Mouse (Mus musculus) common myeloid progenitor, adult 5-6 weeks (primary cell): ENCODE results near the gene Btbd6. TPM values are rescaled to one million over a fixed set of nuclear protein-coding genes. Genes with fewer than 3 reads are reported as not detected.

Source experiments
- ATAC-seq: replicated peaks from 2 replicates; pipeline ENCODE4 v1.8.0; 2016; ENCODE audit warnings: low read depth, mild to moderate bottlenecking, moderate TSS enrichment, inconsistent platforms; ENCODE audit not compliant: poor library complexity, severe bottlenecking
- total RNA-seq: library from RNA; stranded (forward); fragments of 200-1000, 187-1606 nt; gene quantifications from 2 replicates; pipeline ENCODE4 v1.2.3, GENCODE M21; 2017

Gene Btbd6
- total RNA-seq, 1 experiment from 2014 or later, result 7.4 TPM

DNA sequence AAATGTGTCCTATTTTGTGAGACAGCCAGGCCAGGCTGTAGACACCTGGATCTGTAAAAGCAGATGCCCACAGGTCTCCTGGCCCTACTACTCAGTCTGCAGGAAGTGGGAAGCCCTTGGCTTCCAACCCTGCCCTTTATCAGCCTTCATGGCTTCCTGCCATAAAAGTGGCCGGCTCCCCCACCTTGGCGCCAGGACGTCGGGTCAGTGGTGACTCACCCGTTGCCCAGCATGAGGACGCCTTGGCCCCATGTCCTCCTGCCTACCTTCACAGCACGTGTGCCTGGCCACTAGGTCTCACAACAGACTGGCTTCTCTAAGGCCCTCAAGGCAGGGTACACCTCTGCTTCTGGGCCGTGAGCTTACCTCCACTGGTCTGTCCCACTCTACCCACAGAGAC, 23.8 kb upstream of the Btbd6 start:
- no peak; the same call in 1 of the 2 replicates for ATAC-seq

DNA sequence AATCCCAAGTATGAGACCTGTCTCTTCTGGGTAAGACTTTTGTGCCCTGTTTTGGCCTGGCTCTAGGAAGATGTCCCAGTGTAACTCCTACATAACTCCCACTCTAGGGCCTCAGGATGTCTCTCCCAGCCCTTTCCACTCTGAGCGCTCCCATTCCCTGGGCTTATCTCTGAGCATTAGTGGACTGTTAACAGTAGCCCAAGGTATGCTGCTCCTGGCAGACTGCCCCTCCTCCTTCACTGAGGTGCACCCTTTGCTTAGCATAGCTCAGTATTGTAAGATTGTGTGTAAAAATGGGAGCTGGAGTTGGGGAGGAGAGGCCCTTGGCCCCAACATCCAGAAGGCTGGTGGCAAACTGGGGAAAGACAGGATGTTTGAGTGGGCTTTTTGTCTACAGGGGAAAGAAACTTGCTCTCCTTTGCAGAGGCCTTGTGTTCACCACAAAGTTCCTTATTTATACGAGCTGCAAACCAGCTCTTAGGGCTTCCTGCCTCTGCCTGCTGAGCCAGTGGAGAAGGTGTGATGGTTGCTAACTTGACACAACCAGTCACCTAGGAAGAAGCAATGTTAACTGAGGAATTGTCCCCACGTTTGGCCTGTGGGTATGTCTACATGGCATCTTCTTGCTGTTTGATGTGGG, 23.2 kb upstream of the Btbd6 start:
- ATAC-seq, result no peak

DNA sequence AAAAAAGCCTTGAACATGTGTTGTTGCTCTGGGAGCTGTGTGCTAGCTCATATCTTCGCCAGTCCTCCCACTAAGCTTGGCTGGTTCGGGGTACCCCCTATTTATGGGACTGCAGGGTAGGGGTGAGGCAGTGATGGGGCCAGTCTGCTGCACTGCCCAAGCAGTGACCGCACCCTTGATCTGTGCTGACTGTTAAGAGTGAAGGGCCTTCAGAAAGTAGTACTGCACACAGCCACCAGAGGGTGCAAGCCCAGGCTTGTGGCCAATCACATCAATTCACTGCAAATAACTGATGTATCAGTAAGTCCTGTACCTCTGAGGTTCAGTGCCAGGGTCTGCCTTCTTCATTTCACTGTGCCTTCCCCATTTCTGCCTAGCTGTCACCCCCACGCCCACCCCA, 20.5 kb upstream of the Btbd6 start:
- ATAC-seq, result peak; percentile 67

DNA sequence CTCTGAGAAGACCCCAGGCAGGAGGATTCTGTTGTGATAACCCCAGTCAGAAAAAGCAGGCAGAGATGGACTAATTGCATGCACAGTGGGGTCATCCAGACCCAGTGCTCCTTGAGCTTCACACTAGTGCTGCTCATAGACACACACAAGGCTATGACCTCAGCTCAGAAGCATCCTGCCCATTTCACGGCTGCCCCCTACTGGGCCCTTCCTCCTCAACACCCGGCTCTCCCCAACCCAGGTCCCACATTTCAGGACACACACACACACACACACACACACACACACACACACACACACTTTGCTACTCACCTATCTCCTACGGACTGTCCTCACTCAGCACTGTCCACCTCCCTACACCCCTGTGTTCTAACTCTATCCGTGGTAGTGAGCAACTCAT, 18.0 kb upstream of the Btbd6 start:
- peak; percentile 50; the same call in 1 of the 2 replicates for ATAC-seq

- no peak for ATAC-seq
These were observed 16.9 kb upstream of the Btbd6 start for GRCm38 (mm10) chr12:112959421-112959820.

- no peak for ATAC-seq
These were observed 14.9 kb upstream of the Btbd6 start for GRCm38 (mm10) chr12:112961428-112961827.

GRCm38 (mm10) chr12:112961872-112962271, 14.4 kb upstream of the Btbd6 start:
- no peak for ATAC-seq

GRCm38 (mm10) chr12:112965783-112966182, 10.5 kb upstream of the Btbd6 start:
- ATAC-seq, result no peak

DNA sequence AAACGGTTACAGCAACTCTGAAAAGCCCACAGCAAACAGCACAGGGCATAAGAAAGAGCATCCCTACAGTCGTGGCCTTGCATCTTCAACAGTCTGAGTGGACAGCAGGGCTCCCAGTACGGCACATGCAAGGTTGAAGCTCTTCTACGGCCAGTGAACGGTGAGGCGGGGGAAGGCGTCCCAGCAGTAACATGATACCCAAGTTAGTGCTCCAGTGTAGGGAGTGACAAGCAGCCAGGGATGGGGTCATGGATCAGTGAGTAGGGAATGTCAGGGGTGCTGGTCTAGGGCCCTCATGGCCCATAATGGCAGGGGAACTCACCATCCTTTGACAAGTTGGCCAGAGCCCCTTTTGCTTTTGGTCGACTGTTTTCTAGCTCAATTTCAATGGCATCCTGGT, 7.3 kb upstream of the Btbd6 start:
- ATAC-seq, result no peak

- ATAC-seq, result no peak
These were observed 6.7 kb upstream of the Btbd6 start for GRCm38 (mm10) chr12:112969616-112970015.

- ATAC-seq, result no peak
These were observed 1.5 kb upstream of the Btbd6 start for GRCm38 (mm10) chr12:112974736-112975135.

DNA sequence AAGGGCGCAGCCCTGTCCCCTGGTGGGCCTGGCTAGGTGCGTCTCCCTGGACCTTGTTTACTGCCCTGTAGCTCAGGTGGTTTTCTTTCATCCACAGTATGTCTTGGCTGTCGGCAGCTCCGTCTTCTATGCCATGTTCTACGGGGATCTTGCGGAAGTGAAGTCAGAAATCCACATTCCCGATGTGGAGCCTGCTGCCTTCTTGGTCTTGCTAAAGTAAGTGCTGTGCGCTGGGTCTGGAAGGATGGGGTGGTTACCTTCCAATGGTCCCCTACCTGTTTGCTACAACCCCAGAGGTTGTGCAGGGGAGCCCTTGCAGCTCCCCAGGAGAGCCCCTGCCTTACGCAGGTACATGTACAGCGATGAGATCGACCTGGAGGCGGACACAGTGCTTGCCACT, 874 bp downstream of the Btbd6 start:
- no peak for ATAC-seq

GRCm38 (mm10) chr12:112982031-112982430, 5.7 kb downstream of the Btbd6 start:
- ATAC-seq, result no peak

DNA sequence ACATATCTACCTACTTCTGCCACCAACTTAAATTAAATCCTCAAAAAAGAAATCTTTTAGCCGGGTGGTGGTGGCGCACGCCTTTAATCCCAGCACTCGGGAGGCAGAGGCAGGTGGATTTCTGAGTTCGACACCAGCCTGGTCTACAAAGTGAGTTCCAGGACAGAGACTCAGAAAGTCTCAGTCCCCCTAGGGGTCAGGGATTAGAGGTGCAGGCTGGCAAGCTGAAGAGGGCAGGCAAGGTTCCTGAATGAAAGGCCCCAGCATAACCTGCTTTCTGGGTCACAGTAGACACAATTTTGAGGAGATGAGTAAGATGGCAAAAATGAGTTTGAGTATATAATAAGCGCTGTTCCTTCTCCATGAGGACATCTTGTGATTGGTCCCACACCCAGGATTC, 9.1 kb downstream of the Btbd6 start:
- ATAC-seq, result peak; percentile 77; the same call in 1 of the 2 replicates

DNA sequence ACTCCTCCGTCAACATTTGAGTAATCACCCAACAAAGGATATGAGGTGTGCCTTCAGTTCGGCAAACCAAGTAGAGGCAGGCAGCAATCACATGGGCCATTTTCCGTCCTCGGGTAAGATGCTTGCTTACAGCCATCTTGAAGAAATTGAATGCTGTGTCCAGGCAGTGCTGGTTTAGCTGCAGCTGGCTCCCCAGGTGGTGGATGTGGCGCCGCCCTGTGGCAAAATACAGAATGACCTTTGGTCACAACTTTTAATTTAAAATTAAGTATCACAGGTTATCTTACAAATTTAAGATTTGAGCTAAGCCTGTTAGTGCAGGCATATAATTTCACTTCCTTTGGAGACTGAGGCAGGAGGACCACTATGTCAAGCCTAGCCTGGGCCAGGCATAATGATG, 11.6 kb downstream of the Btbd6 start:
- ATAC-seq, result 0 out of 2 replicates have a peak, but pooled peaks have one; percentile 34

- no peak for ATAC-seq
These were observed 14.6 kb downstream of the Btbd6 start for GRCm38 (mm10) chr12:112990706-112991405.

- ATAC-seq, result peak; percentile 37
These were observed 15.2 kb downstream of the Btbd6 start for GRCm38 (mm10) chr12:112991444-112991843.

DNA sequence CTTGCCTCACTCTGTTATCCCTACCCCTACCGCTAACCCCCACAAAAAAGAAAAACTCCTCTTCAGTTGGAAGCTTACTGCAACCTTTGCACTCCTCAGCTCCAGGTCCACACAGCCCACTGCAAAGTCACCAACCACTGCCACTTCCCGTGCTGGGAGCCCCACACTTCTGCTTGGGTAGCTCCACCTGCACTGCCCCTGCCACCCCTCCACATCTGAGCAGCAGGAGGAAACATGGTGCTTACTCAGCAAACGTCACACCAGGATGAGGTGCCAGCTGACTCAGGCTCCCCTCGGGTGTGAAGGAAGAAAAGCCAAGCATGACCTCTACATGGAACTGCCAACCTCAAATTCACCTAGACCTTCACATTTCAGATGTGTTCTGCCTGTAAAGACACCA, 17.9 kb downstream of the Btbd6 start:
- ATAC-seq, result peak; percentile 78

- ATAC-seq, result no peak
These were observed 23.4 kb downstream of the Btbd6 start for GRCm38 (mm10) chr12:112999569-113000293.

GRCm38 (mm10) chr12:113000294-113001132, 24.2 kb downstream of the Btbd6 start, which contains the start of gene Brf1:
Brf1 (minus strand) TSS chr12:113000704.
- peak; percentile 93 for ATAC-seq
